Mouse (Mus musculus) brain, embryonic 14.5 days (tissue): ENCODE results near the gene B4galt4. TPM values are rescaled to one million over a fixed set of nuclear protein-coding genes. Genes with fewer than 3 reads are reported as not detected.

Source experiments
- DNase-seq: peaks from one replicate; pipeline ENCODE4 v3.0.0-alpha.2; 2011; ENCODE audit warnings: low read depth
- CTCF ChIP-seq: fragments of 200-500 bp; IDR thresholded peaks from 2 replicates; pipeline ENCODE4 v1.5.1; 2012; ENCODE audit warnings: inconsistent platforms, mild to moderate bottlenecking, moderate library complexity, borderline replicate concordance; ENCODE audit not compliant: insufficient read depth, insufficient read length; ENCODE audit errors: extremely low read depth
- POLR2A ChIP-seq: fragments of 200-500 bp; IDR thresholded peaks from 2 replicates; pipeline ENCODE4 v1.6.1; 2012; ENCODE audit warnings: mild to moderate bottlenecking, inconsistent platforms, borderline replicate concordance; ENCODE audit not compliant: poor library complexity, insufficient read depth, insufficient read length, severe bottlenecking; ENCODE audit errors: extremely low read depth
- polyA plus RNA-seq: library from polyadenylated mRNA; depleted of rRNA; stranded (reverse); fragments of >200 nt; gene quantifications from 2 replicates; pipeline ENCODE4 v1.2.3, GENCODE M21; 2012

Gene B4galt4
- polyA plus RNA-seq, 1 experiment = 18.8 TPM

- no peak for DNase-seq
- TF ChIP-seq POLR2A = no peak
- no peak for TF ChIP-seq CTCF
Measured at GRCm38 (mm10) chr16:38760239-38760638, 18.2 kb downstream of the B4galt4 start.

GRCm38 (mm10) chr16:38760834-38761375, 18.8 kb downstream of the B4galt4 start:
- DNase-seq = no peak
- TF ChIP-seq CTCF = no peak
- no peak for TF ChIP-seq POLR2A

GRCm38 (mm10) chr16:38761972-38762371, 19.9 kb downstream of the B4galt4 start:
- no peak for DNase-seq
- TF ChIP-seq CTCF (no peak), POLR2A (no peak)

GRCm38 (mm10) chr16:38762401-38762800, 20.3 kb downstream of the B4galt4 start:
- DNase-seq = no peak
- no peak for TF ChIP-seq POLR2A
- no peak for TF ChIP-seq CTCF

GRCm38 (mm10) chr16:38763508-38763907, 21.4 kb downstream of the B4galt4 start:
- DNase-seq = no peak
- no peak for TF ChIP-seq POLR2A
- no peak for TF ChIP-seq CTCF

- no peak for DNase-seq
- TF ChIP-seq POLR2A = no peak
- TF ChIP-seq CTCF = no peak
Measured at GRCm38 (mm10) chr16:38766671-38767070, 24.6 kb downstream of the B4galt4 start.

- TF ChIP-seq CTCF (no peak), POLR2A (no peak)
- peak; percentile 25 for DNase-seq
Measured at GRCm38 (mm10) chr16:38767761-38768160, 25.7 kb downstream of the B4galt4 start.

GRCm38 (mm10) chr16:38768386-38768785, 26.3 kb downstream of the B4galt4 start:
- TF ChIP-seq POLR2A (no peak), CTCF (no peak)

GRCm38 (mm10) chr16:38769529-38769928, 27.5 kb downstream of the B4galt4 start:
- TF ChIP-seq CTCF = no peak
- TF ChIP-seq POLR2A = no peak
- no peak for DNase-seq

More at GRCm38 (mm10) chr16:38768386-38768785, 26.3 kb downstream of the B4galt4 start:
- no peak for DNase-seq

GRCm38 (mm10) chr16:38771145-38771544, 29.1 kb downstream of the B4galt4 start:
- DNase-seq = no peak
- TF ChIP-seq POLR2A (no peak), CTCF (no peak)

- DNase-seq = no peak
- TF ChIP-seq POLR2A (no peak), CTCF (no peak)
Measured at GRCm38 (mm10) chr16:38772906-38773496, 30.9 kb downstream of the B4galt4 start.

- DNase-seq = no peak
- no peak for TF ChIP-seq CTCF
Measured at GRCm38 (mm10) chr16:38774964-38775746, 33.1 kb downstream of the B4galt4 start.

GRCm38 (mm10) chr16:38776342-38776741, 34.3 kb downstream of the B4galt4 start:
- TF ChIP-seq CTCF (no peak), POLR2A (no peak)
- no peak for DNase-seq

GRCm38 (mm10) chr16:38780960-38781572, 39.0 kb downstream of the B4galt4 start:
- no peak for TF ChIP-seq POLR2A
- no peak for TF ChIP-seq CTCF
- no peak for DNase-seq

- TF ChIP-seq POLR2A (no peak), CTCF (no peak)
- no peak for DNase-seq
Measured at GRCm38 (mm10) chr16:38781946-38782345, 39.9 kb downstream of the B4galt4 start.
